Mouse (Mus musculus): Measurements from ENCODE around the gene Cdc42se2. TPM values are rescaled to one million over a fixed set of nuclear protein-coding genes. Genes with fewer than 3 reads are reported as not detected.
A peak's percentile ranks its signal among the peaks of the same experiment; 100 is the strongest.

Cdc42se2 gene
- polyA plus RNA-seq, 1 experiment from 2014 or later = 204 TPM

DNA sequence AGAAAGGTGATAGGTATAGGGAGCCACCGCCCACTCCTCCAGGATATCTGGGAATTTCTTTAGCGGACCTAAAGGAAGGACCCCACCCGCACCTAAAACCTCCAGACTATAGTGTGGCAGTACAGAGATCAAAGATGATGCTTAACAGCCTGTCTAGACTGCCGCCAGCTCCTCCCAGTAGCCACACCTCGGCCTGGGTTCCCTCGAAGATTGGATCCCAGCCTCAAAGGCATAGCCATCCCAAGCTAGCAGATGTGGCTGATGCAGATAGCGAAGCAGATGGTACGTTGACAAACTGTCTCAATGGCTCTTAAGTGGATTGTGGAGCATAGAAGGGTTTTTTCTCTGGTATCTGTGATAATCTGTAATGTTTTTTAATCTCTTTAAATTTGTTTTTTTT lies 93.2 kb downstream of the Cdc42se2 start:
- 79% methylated on average over 8 of the region's 8 CpGs for WGBS

GRCm38 (mm10) chr11:54693696-54694095 lies 93.8 kb downstream of the Cdc42se2 start:
- Histone ChIP-seq H3K9ac (no peak overlapping the region), H3K4me3 (no peak overlapping the region), H3K36me3 (ENCODE audit: poor library complexity, severe bottlenecking) (peaks cover 68% of the 10 kb centered on the region), H3K27me3 (no peaks in the 10 kb centered on the region), H3K27ac (no peak overlapping the region), H3K9me3 (replicated peaks) (no peaks in the 10 kb centered on the region), H3K4me2 (no peak overlapping the region), H3K4me1 (no peaks in the 10 kb centered on the region)
- no peak for ATAC-seq
- WGBS = 94% methylated on average over 6 of the region's 6 CpGs

More for the DNA sequence above, 93.2 kb downstream of the Cdc42se2 start:
- no peaks in the 10 kb centered on the region for H3K4me1 ChIP-seq
- H3K27ac ChIP-seq = peak overlapping the region; percentile 25; the same call in 1 of the 2 replicates
- no peaks in the 10 kb centered on the region for H3K27me3 ChIP-seq
- H3K4me3 ChIP-seq = no peak overlapping the region
- peaks cover 66% of the 10 kb centered on the region for H3K36me3 ChIP-seq (ENCODE audit: poor library complexity, severe bottlenecking)
- no peaks in the 10 kb centered on the region for H3K9me3 ChIP-seq (replicated peaks)
- H3K4me2 ChIP-seq = no peak overlapping the region
- no peak overlapping the region for H3K9ac ChIP-seq
- ATAC-seq = no peak

DNA sequence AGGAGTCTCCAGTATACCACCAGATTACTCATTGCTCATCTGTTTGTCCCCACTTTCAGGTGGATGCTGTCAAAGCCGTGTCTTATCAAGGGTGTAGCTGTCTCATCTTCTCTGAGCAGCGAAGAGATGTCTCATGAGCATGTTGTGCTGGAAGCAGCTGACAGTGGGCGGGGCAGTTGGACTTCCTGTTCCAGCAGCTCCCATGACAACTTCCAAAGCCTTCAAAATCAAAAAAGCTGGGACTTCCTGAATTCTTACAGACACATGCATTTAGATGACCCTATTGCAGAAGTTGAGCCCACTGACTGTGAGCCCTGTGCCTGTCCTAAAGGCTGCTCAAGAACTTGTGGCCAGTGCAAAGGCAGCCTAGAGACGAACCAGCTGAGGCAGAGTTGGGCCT lies 96.3 kb downstream of the Cdc42se2 start:
- ATAC-seq = no peak

GRCm38 (mm10) chr11:54690171-54690570 lies 97.3 kb downstream of the Cdc42se2 start:
- H3K36me3 ChIP-seq (ENCODE audit: poor library complexity, severe bottlenecking) = peaks cover 61% of the 10 kb centered on the region
- no peaks in the 10 kb centered on the region for H3K9me3 ChIP-seq (replicated peaks)
- WGBS = 93% methylated on average over 4 of the region's 4 CpGs
- H3K27me3 ChIP-seq = no peaks in the 10 kb centered on the region
- H3K4me3 ChIP-seq = no peak overlapping the region
- H3K4me1 ChIP-seq = no peaks in the 10 kb centered on the region
- no peak overlapping the region for H3K4me2 ChIP-seq
- ATAC-seq = no peak
- no peak overlapping the region for H3K27ac ChIP-seq
- no peak overlapping the region for H3K9ac ChIP-seq

More for the DNA sequence above, 96.3 kb downstream of the Cdc42se2 start:
- no peaks in the 10 kb centered on the region for H3K27me3 ChIP-seq
- H3K4me3 ChIP-seq = no peak overlapping the region
- WGBS = 92% methylated on average over 4 of the region's 4 CpGs
- no peak overlapping the region for H3K4me2 ChIP-seq
- no peaks in the 10 kb centered on the region for H3K9me3 ChIP-seq (replicated peaks)
- H3K4me1 ChIP-seq = no peaks in the 10 kb centered on the region
- H3K36me3 ChIP-seq (ENCODE audit: poor library complexity, severe bottlenecking) = peaks cover 62% of the 10 kb centered on the region
- H3K9ac ChIP-seq = no peak overlapping the region
- no peak overlapping the region for H3K27ac ChIP-seq

- WGBS = 68% methylated on average over 2 of the region's 2 CpGs
- peaks cover 47% of the 10 kb centered on the region for H3K36me3 ChIP-seq (ENCODE audit: poor library complexity, severe bottlenecking)
- no peaks in the 10 kb centered on the region for H3K9me3 ChIP-seq (replicated peaks)
- no peaks in the 10 kb centered on the region for H3K4me1 ChIP-seq
- H3K27me3 ChIP-seq = no peaks in the 10 kb centered on the region
- H3K4me3 ChIP-seq = no peak overlapping the region
- ATAC-seq = no peak
- no peak overlapping the region for H3K9ac ChIP-seq
- H3K4me2 ChIP-seq = no peak overlapping the region
- H3K27ac ChIP-seq = no peak overlapping the region
Measured at GRCm38 (mm10) chr11:54684831-54685230, 102.6 kb downstream of the Cdc42se2 start.

DNA sequence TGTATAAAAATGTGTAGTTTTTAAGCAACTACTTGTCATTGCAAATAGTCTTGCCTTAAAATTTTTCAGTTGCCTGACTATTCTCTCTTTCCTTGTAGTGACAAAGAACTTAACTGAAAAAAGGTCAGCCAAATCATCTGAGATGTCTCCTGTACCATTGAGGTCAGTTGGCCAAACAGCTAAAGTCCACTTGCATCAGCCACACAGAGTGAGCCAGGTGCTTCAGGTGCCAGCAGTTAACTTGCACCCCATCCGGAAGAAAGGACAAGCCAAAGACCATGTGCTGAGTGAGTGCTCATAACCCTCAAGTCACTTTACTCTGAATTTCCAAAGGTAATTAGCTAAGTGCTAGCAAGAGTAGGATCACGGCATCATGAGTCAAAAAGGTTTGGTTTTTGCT lies 108.3 kb downstream of the Cdc42se2 start:
- Histone ChIP-seq H3K27ac (no peak overlapping the region), H3K4me1 (no peaks in the 10 kb centered on the region), H3K4me3 (no peak overlapping the region), H3K36me3 (ENCODE audit: poor library complexity, severe bottlenecking) (peaks cover 40% of the 10 kb centered on the region), H3K27me3 (no peaks in the 10 kb centered on the region), H3K9ac (no peak overlapping the region), H3K9me3 (replicated peaks) (no peaks in the 10 kb centered on the region), H3K4me2 (no peak overlapping the region)
- no peak for ATAC-seq
- WGBS = 91% methylated on average over 2 of the region's 2 CpGs

- Histone ChIP-seq H3K9ac (no peak overlapping the region), H3K36me3 (ENCODE audit: poor library complexity, severe bottlenecking) (peaks cover 34% of the 10 kb centered on the region), H3K27ac (no peak overlapping the region), H3K4me2 (no peak overlapping the region), H3K27me3 (no peaks in the 10 kb centered on the region), H3K4me1 (no peaks in the 10 kb centered on the region), H3K9me3 (replicated peaks) (no peaks in the 10 kb centered on the region), H3K4me3 (no peak overlapping the region)
- ATAC-seq = no peak
- 92% methylated on average over 2 of the region's 2 CpGs for WGBS
Measured at GRCm38 (mm10) chr11:54675792-54676489, 111.5 kb downstream of the Cdc42se2 start.

DNA sequence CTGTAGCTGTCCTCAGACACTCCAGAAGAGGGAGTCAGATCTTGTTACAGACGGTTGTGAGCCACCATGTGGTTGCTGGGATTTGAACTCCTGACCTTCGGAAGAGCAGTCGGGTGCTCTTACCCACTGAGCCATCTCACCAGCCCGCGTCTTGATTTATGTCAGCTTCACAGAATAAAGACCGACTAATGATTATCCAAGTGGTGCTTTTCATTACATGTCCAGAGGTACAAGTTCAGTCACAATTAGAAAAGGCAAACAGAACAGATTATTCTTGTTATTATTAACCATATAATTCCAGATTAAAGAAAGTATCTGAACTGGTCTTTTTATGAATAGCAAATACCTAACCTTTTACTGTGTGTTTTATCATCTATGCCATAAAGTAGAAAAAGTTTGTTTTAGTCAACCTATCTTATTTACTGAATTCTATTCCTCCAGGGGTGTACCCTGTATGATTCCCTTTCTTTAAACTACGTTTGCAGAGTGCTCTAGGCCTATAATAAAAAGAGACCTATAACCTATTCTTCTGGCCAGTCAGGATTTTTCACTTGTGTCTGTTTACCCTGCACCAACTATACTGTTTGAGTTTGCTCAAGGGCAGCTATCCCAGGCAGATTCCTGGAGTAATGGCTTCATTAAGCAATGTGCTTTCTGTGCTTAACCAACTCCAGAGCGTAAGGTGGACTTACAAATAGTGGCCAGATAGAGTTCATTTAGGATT lies 113.7 kb downstream of the Cdc42se2 start:
- no peak overlapping the region for H3K9ac ChIP-seq
- WGBS = 89% methylated on average over 8 of the region's 8 CpGs
- no peaks in the 10 kb centered on the region for H3K9me3 ChIP-seq (replicated peaks)
- H3K36me3 ChIP-seq (ENCODE audit: poor library complexity, severe bottlenecking) = peaks cover 18% of the 10 kb centered on the region; the same call in 1 of the 2 replicates
- H3K27me3 ChIP-seq = no peaks in the 10 kb centered on the region
- no peak for ATAC-seq
- no peaks in the 10 kb centered on the region for H3K4me1 ChIP-seq
- H3K4me2 ChIP-seq = no peak overlapping the region
- H3K27ac ChIP-seq = no peak overlapping the region
- H3K4me3 ChIP-seq = no peak overlapping the region

Other genes starting within 250 kb of the Cdc42se2 start
- 11.6 and 12.5 TPM in 2 replicates for gene Lyrm7, start 73.2 kb upstream of the Cdc42se2 start, polyA plus RNA-seq (2015; fragmentation: Nextera tagmentation; extraction: Ambion mirVana)
- 829 and 971 TPM in 2 replicates for gene Hint1, start 78.7 kb upstream of the Cdc42se2 start, polyA plus RNA-seq (2015; fragmentation: Nextera tagmentation; extraction: Ambion mirVana)
- gene Gpx3, start 114.8 kb upstream of the Cdc42se2 start, polyA plus RNA-seq (2015; fragmentation: Nextera tagmentation; extraction: Ambion mirVana) = 17.9 and 20.8 TPM in 2 replicates
- 10.4 and 10.8 TPM in 2 replicates for gene Tnip1, start 175.2 kb upstream of the Cdc42se2 start, polyA plus RNA-seq (2015; fragmentation: Nextera tagmentation; extraction: Ambion mirVana)
- 28.2 and 29.6 TPM in 2 replicates for gene Anxa6, start 245.8 kb upstream of the Cdc42se2 start, polyA plus RNA-seq (2015; fragmentation: Nextera tagmentation; extraction: Ambion mirVana)

All from forebrain, embryonic 13.5 days (tissue).